Mouse (Mus musculus) R1 (cell line): ENCODE data around the gene Drd2.

ENCODE experiments used
- DNase-seq: peaks from one replicate; pipeline ENCODE4 v3.0.0-alpha.2; 2018; ENCODE audit warnings: low read depth, low spot score

The Drd2 gene

DNA sequence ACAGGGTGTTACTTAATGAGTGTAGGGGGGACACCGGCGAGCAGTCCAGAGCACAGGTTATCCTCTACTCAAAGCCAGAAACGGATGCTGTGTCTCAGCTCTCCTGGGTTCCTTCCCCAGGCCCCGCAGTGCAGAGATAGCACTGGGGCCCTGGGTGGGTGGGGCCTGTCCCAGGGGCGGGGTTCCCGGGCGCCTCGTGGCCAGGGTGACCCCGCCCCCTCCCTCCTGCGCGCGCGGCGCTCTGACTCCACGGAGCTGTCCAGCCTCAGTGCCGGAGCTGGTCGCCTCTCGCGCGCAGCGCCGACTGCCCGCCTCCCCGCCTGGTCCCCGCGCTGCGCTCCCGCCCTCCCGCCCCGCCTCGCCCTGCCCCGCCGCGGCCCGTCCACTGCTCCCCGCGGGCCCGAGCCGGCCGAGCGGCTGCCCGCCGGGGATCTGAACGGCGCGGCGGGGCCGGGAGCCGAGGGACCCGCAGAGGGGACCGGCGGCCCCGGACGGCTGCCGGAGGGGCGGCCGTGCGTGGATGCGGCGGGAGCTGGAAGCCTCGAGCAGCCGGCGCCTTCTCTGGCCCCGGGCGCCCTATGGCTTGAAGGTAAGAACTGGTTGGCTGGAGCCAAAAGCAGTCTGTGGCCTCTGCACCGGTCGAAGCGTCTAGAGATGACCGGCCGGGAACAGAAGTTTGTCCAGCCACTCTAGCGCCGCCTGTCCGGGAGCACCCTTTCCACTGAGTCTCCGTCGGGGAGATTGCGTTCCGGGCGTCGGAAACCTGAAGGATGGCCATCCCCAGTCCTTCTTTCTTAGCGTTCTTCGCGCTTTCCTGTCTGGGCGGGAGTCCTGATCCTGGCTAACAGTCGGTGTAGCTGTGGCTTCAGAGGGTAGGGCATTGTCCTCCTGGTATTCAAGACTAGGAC lies at the start of gene Drd2:
Drd2 (plus strand) TSS at position 492 of the 908 bp plus-strand sequence.
- DNase-seq, result peak; percentile 79

DNA sequence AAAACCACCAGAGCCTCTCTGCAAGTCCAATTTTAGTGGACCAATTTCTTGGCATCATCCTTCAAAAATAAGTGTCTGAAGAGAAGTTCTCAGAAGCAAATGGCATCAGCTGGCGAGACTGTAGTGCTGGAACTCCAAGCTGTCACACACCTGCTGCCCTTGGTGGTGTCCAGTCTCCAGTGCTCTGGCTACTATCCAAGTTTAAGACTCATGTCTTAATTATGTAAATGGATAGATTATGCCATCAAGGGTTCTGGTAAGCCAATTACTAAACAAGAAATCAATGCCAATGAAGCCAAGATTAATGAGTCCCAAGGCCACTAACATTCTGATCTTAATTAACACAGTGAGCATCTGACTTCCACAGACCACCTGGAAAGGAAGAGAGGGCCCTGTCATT lies 45.3 kb upstream of the Drd2 start:
- no peak for DNase-seq

DNA sequence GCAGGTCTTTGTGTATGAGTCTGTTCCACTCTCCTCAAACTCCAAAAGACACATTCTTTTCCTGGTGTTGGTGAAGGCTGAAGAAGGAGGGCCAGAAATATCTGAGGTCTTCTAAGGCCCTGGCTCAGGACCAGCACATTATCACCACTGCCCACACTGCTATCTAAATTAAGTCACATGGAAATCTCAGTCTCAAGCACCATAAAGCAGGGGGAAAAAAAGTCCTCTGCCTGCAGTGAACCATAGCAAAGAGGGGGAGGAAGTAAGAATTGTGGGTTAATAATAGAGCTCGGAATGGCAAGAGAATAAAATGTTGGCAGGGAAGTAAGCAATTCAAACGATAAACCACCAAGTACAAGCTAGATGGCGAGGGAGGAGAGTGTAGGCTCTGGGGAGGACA lies 32.9 kb upstream of the Drd2 start:
- no peak for DNase-seq

DNA sequence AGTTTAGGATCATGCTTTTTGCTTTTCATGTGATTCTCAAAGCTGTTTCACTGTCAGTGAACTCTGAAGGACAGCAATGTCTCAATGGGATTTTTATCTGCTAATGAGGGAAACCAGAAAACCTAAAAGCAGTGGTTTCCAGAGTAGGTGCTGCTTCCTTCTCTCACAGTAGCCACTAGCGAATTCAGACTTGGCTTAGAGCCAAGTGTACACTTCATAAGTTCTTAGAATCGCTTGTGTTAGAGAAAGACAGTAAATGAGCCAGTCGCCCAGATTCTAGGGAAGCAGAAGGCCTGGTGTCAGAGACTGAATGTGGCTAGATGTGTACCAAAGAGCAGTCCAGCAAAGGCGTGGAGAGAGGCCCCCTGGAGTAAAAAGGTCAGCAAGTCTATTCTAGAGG lies 29.6 kb upstream of the Drd2 start:
- no peak for DNase-seq

DNA sequence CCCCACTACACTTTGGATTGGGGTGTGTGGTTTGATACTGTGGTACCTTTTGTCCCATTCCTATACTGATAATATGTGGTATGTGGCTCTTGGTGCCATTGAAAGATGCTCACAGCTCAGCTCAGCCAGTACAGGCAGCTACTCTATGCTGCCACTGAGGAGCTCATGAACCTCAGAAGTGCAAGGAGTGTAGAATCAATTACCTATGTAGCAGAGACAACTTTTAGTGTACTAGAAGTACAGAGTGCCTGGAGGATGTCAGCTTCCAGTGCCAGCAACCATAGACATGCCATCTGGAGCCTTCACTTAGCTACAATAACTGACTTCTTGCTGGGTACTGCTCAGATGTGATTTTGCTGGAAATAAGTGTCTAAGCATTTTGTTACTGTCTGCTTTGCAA lies 21.8 kb upstream of the Drd2 start:
- no peak for DNase-seq

DNA sequence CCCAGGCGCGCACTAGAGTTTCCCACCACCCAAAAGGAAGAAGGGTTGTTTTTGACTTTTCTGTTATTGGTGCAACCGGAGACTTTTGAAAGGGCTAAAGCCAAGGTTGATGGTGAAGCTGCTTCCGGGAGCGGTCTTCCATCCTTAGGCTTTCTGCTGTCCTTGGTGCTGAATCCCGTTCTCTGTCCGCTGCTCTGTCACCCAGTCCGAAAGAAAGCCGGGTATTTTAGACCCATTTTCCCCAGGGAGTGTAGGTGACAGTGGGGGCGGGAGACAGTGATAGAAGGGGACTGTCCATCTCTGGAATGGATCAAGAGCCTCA lies 578 bp downstream of the Drd2 start:
- DNase-seq, result peak; percentile 82

DNA sequence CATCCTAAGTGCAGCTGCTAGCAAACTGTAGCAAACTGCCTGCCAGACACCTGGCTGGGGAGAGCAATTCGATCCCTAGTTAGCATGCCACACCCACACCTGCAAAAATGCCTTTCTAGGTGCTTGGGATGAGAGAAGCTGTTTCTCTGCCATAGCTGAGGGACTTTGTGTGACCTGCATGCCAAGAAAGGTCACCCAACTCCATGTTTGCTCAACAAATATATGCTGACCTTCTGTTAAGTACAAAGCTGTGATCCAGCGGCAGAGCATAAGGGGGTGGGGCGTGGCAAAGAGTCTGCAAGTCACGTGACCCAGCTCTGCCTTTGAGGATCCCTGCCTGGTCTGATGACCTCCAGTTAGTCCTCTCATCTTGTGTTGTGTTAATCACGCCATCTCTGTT lies 25.3 kb downstream of the Drd2 start:
- peak; percentile 83 for DNase-seq

DNA sequence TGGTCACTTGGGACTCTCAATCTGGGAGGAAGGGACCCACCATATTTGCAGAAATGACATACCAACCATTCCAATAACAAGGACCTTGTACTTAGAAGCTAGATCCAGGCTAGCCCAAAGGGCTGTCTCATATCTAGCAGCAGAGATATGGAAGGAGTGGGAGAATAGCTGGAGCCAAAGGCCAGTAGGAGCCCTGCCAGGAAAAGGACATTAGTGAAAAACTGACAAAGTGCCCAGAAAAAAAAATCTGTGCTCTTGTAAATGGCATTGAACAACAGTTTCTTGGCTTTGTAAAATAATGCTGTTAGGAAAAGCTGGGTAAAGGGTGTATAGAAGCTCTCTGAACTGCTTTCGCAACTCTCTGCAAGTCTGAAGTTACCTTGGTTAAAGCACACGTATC lies 33.5 kb downstream of the Drd2 start:
- DNase-seq, result no peak

DNA sequence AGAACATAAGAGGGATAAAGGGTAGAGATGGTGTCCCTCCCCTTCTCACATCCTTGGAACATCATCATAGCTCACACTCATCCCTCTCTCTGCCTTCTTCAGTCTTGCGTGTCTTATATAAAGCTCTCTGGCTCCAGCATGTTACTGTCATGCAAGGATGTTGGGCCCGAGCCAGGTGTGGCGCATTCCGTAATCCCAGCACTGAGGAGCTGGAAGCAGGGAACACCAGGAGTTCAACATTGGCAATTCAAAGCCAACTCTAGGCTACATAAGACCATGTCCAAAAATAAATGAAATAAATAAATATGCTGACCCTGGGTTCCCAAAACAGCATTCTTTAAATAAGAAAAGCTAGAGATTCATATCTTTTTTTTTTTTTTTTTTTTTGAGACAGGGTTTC lies 39.5 kb downstream of the Drd2 start:
- DNase-seq, result no peak

DNA sequence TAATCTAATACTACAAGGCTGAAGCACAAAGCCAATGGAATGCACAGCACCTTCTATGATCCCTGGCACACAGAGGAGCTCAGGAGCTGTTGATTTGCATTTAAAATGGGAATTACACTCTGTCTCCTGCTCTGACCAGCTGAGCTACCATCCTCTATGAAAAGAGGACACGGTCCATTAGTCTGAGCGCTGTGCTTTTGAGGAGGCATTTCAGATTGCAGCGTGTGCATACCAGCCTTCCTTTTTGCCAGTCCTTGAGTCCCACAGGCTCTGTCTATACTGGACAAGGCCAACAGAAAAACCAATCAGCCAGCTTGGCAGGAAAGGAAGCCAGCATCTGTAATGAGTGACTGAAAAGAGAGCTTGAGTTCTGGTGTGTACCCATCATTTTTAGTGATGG lies 43.6 kb downstream of the Drd2 start:
- DNase-seq, result no peak

DNA sequence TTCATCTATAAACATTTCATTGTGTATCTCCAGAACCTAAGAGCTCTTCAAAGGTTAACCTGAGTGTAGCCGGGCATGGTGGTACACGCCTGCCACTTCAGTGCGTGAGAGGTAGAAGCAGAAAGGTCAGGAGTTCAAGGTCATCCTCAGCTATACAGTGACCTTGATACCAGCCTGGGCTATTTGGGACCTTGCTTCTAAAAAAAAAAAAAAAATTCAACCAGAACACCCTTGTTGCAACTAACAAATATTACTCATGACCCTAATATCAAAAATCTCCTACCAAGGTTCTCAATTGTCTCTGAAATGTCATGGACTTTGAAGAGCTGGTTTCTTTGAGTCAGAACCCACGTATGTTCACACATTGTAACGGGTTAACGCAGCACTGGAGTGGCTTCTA lies 44.4 kb downstream of the Drd2 start:
- DNase-seq, result peak; percentile 44

DNA sequence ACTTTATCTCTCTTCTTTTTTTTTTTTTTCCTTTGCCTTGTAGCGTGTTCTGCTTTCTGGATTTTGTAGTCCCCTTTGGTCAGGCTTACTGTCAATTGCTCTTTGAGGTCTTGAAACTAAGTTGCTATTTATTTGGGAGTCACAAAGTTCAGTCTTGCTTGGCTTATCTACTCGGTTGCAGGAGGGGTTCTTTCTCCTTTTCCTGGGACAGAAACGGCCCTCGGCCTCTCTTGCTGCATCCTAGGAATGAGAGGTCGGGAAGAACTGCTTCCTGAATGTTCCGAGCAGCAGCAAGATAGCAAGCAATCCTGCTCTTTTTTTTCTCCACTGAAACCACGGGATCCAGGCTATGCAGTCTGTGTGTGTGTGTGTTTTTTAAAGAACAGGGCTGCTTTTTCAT lies 44.9 kb downstream of the Drd2 start:
- no peak for DNase-seq

DNA sequence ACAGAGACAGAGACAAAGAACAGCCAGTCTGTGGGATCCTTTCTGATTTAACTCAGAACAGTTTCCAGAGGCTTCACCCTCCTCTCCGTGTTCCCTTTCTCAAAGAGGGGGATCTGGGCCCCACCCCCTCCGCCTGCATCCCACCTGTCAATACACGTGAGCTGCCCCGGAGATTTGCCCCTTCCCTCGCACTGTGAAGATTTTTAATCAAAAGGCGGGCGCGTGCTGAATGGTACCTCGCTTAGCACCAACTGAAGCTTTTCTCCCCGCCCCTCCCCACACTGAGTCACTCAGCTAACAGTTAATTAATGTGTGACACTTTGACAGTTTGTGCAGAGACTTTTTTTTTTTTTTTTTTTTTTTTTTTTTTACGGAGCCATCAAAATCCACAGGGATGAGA lies 45.7 kb downstream of the Drd2 start:
- DNase-seq, result peak; percentile 8

DNA sequence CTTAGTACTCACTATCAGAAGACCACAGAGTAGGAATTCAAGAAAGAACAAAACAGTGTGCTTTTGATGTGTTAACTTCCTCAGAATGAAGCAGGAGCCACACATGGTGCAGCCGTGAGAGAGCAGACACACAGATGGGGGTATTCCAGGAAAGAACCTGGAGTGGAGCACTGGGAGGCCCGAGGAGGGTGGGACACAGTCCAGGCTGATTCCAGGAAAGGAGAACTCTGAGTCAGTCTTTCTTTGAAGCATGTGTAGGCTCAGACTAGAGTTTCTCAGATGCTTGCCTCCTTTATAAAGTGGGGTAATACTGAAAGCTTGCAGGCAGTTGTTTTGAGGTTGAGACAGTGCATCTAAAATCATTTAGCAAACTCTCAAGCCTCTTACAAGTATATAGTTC lies 51.8 kb downstream of the Drd2 start:
- no peak for DNase-seq

DNA sequence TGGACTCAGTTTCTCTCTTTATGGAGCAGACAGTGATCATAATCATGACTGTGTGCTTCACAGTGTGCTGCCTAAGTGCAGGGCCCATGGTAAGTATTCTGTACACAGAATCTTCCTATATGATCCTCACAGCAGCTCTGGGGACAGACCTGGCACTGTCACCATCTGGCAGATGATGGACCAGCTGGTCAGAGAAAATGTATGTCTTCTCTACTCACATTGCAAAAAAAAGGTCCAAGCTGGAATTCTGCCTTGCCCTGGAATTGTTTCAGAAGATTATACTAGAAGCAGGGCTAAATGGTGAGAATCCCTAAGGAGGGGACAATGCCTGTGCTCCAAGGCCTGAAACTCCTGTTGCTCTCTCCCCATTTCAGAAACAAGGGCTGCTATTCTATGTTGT lies 55.6 kb downstream of the Drd2 start:
- DNase-seq, result no peak

DNA sequence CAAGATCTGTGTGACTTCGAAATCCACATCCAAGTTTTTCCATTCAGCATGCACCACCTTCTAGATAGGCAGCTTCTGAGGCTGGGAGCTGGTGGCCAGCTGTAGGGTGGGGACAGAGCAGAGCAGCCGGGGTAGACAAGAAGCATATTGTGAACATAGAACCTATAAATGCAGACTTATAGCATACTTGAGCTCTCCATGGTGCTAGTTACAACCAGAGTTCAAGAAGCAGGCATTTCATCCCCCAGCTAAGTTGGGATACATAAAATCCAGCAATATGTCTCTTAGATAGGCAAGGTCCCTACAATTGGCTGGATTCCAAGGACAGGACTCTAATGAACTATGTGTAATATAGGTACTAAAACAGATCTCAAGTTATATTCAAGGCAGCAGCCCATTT lies 63.3 kb downstream of the Drd2 start:
- no peak for DNase-seq

DNA sequence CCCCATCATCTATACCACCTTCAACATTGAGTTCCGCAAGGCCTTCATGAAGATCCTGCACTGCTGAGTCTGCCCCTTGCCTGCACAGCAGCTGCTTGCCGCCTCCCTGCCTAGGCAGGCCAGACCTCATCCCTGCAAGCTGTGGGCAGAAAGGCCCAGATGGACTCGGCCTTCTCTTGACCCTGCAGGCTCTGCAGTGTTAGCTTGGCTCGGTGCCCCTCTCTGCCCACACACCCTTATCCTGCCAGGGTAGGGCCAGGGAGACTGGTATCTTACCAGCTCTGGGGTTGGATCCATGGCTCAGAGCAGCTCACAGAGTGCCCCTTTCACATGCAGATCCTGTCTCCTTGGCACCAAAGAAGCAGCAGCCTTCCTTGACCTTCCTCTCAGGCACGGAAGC lies 66.6 kb downstream of the Drd2 start:
- no peak for DNase-seq

DNA sequence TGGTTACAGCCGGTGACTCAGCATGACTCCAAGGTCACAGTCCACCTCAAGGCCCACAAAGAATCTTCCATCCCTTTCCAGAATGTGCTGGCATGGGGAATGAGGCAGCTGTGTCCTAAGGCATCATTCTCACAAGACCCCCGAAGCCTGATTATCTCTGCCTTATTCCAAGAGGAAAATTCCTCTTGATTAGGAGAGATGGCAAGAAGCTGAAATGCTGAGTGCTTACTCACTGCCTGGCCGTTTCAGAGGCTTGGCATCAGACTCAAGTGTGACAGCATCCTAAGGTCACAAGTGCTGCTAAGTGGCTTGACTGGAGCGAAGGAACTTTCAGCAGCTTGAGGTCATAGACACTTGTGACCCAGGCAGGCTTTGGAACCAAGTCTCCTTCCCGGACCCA lies 70.2 kb downstream of the Drd2 start:
- DNase-seq, result no peak

DNA sequence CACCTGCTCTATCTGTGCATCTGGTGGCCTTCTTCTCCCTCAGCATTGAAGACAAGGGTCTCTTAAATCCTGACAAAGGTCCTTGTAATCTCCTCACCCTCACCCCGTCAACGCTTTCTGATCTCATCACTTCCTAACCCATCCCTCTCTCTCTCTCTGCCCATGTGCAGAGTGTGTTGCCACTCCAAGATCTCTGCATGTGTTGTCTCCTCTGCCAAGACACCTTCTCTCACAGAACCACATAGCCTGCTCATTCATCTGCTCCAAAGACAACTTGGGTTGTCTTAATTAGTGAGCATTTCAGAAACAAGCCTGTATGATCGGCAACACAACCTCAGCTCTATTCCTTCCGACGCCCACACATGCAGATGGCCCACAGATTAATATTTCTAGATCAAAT lies 83.4 kb downstream of the Drd2 start:
- no peak for DNase-seq

DNA sequence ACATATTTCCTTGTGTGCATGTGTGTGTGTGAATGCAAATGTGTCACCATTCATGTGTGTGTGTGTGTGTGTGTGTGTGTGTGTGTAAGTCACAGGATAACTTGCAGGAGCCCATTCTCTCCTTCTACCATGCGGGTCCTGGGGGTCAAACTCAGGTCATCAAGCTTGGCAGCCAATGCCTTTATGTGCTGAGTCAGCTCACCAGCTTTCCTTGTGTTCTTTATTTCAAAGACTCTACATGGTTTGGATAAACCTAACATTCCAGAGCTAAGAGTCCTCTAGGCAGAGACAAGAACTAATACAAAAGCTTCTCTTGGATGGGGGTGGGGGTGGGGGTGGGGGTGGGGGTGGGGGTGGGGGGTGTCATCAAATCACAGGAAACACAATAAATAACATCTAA lies 85.2 kb downstream of the Drd2 start:
- peak; percentile 3 for DNase-seq

DNA sequence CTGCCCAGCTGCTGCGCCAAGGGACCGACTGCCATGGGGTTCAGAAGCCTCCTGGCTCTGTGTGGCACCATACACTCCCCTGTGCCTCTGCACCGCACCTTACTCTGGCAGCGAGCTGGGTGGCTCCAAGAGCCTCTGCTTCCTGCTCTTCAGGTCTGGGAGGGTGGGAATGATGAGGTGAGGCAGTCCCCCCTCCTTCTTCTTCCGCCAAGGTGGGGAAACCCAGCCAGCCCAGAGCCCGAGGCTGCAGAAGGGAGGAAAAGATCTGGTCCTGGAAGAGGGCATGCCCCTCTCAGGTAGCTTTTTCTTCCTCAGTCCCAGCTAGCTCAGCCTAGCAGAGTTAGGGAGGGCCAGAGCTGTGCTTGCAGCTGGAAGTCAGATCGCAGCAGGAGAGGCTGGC lies 86.5 kb downstream of the Drd2 start, which contains the start of gene Ankk1:
Ankk1 (minus strand) TSS at position 101 of the 400 bp plus-strand sequence.
- DNase-seq, result no peak

DNA sequence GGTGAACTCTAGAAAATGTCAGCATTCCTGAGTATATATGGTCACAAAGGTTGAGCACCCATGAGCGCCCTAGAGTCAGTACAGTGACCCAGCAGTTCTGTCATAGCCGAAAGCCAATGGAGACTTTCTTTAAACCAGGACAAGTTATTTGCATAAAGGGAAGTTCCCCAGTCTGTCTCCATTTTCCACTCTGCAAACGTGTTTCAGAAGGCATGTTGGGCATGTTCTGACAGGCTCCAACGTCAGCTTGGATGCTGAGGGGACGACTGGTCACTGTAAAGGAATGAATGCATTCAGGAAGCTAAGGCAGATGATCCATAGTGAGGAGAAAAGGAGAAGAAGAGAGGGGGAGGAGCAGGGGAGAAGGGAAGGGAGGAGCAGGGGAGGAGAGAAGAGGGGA lies 87.1 kb downstream of the Drd2 start:
- no peak for DNase-seq

DNA sequence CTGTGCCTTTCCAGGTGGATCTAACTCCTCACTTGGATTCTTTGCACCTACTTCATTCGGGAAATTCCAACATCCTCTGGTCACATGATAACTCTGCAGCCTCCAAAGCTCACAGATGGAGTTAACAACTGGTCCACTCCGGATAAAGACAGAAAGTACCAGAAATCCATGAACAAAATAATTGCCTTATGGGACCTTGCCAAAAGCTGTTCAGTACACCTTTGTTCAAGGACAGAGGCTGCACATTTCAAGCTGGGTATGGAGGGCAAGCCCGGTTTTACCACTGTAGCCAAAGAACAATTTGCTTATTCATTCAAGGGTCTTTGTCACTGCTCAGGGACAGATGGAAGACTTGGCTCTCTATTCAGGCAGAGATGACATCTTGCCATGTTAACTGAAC lies 102.2 kb downstream of the Drd2 start:
- DNase-seq, result no peak

DNA sequence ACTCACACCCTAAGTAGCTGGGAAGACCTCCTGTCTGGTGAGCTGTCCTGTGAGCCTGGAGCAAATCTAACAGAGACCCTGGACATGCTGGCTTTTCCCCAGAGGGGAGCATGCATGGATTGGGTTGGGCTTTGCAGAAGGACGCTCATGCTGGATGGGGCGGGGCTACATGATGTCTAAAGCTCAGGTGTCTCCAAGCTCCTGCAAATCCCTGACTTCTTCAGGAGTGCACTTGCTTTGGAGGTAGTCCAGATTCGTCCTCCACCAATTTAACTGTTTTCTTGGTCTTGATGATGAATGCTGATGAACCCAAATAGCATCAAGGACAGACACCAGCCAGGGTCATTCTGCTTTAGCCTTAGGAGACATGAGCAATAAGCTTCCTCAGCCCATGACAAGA lies 110.1 kb downstream of the Drd2 start:
- DNase-seq, result no peak
